Mouse (Mus musculus): ENCODE data around the gene Tbc1d30.

- TF ChIP-seq CTCF (IDR thresholded peaks at IDR 0.05; ENCODE audit: low read depth, low read length) (no peak), POLR2A (IDR thresholded peaks at IDR 0.05; ENCODE audit: borderline replicate concordance, low read depth, low read length) (no peak)
Observed at GRCm38 (mm10) chr10:121363201-121363600, 12.1 kb upstream of the Tbc1d30 start.
